Mouse (Mus musculus): ENCODE measurements around the gene Olfr615.
"Not testable (repeated sequence)": the region's sequence is repeated elsewhere in the genome, so short reads cannot be mapped to it uniquely, and the experiment has no call there.

Olfr615 gene

GRCm38 (mm10) chr7:103555779-103556178, at the start of gene Olfr615:
Gene Olfr615, plus strand, starts transcription at chr7:103556079.
- DNase-seq (ENCODE audit: low spot score in 2 of 2), result no peak

DNA sequence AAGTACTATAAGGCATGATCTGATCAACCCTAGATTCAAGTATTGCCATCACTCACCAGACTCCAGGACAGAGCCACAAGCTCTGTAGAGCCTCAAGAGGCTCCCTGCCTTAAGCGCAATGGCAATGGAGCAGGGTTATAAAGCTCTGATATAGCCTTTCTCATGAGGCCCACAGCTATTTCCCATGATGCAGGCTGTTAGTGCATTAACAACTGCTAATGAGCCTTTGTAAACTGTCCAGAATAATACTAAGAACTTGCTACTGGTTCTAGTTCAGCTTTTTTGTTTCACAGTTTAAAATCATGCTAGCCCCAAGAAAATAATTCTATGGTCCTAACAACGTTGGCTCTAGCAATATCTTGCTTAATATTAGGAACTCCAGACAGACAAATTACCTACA, 43.9 kb upstream of the Olfr615 start, which contains the start of gene Olfr610:
Gene Olfr610, minus strand, starts transcription at position 101 of the 400 bp plus-strand sequence.
- DNase-seq (ENCODE audit: low spot score in 2 of 2), result no peak

DNA sequence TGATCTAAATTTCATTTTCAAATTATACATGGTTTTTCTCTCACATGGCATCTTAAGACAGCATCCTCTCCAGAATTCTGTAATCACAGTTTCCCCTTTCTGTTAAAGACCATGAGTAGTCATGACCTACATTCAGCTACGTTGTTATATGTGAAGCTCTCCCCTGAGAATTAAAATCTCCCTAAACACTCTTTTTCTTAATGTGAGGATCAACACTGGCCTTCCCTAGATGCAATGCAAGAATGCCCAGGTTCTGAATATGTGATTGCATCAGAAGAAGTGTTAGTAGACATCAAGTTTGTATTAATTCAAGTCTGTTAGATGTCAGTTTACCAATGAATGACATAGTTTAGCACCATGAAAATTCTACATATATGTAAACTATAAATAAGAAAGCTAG, 35.1 kb upstream of the Olfr615 start, which contains the start of gene Olfr611:
Gene Olfr611, minus strand, starts transcription at position 101 of the 400 bp plus-strand sequence.
- not testable (repeated sequence) for DNase-seq (ENCODE audit: low spot score in 2 of 2)

DNA sequence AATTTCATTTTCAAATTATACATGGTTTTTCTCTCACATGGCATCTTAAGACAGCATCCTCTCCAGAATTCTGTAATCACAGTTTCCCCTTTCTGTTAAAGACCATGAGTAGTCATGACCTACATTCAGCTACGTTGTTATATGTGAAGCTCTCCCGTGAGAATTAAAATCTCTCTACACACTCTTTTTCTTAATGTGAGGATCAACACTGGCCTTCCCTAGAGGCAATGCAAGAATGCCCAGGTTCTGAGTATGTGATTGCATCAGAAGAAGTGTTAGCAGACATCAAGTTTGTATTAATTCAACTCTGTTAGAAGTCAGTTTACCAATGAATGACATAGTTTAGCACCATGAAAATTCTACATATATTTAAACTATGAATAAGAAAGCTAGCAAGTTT, 13.3 kb upstream of the Olfr615 start, which contains the start of gene Olfr612:
Gene Olfr612, minus strand, starts transcription at position 101 of the 400 bp plus-strand sequence.
- DNase-seq (ENCODE audit: low spot score in 2 of 2), result not testable (repeated sequence)

- no peak for DNase-seq (ENCODE audit: low spot score in 2 of 2)
Measured at GRCm38 (mm10) chr7:103547774-103548173, 8.1 kb upstream of the Olfr615 start, which contains the start of gene Olfr613. Gene Olfr613, plus strand, starts transcription at chr7:103548074.

GRCm38 (mm10) chr7:103569043-103569442, 13.2 kb downstream of the Olfr615 start, which contains the start of gene Olfr616:
Gene Olfr616, minus strand, starts transcription at chr7:103569143.
- no peak for DNase-seq (ENCODE audit: low spot score in 2 of 2)

GRCm38 (mm10) chr7:103572761-103573160, 16.9 kb downstream of the Olfr615 start, which contains the start of gene Olfr617:
Gene Olfr617, plus strand, starts transcription at chr7:103573061.
- DNase-seq (ENCODE audit: low spot score in 2 of 2), result no peak

GRCm38 (mm10) chr7:103589803-103590202, 33.9 kb downstream of the Olfr615 start, which contains the start of gene Olfr618:
Gene Olfr618, plus strand, starts transcription at chr7:103590103.
- no peak for DNase-seq (ENCODE audit: low spot score in 2 of 2)

- DNase-seq (ENCODE audit: low spot score in 2 of 2), result no peak
Measured at GRCm38 (mm10) chr7:103600275-103600674, 44.4 kb downstream of the Olfr615 start, which contains the start of gene Olfr619. Gene Olfr619, plus strand, starts transcription at chr7:103600575.

GRCm38 (mm10) chr7:103607425-103607824, 51.5 kb downstream of the Olfr615 start:
- no peak for DNase-seq (ENCODE audit: low spot score in 2 of 2)

GRCm38 (mm10) chr7:103612434-103612833, 56.6 kb downstream of the Olfr615 start, which contains the start of gene Olfr620:
Gene Olfr620, minus strand, starts transcription at chr7:103612534.
- DNase-seq (ENCODE audit: low spot score in 2 of 2), result no peak
